Mouse (Mus musculus) forebrain, embryonic 12.5 days (tissue): ENCODE measurements at regions not wholly inside any gene's neighbourhood (a gene's known extent, or its start where the extent isn't known, plus 50 kb on each side); places are given as distances from the start of the nearest gene placed in this dataset.
A peak's percentile ranks its signal among the peaks of the same experiment; 100 is the strongest.

Experiments used
- ATAC-seq: fragments of 200-750 bp; cut with Nextera tagmentation; 2 replicates; pipeline ENCODE4 v1.8.0; 2017; ENCODE audit warnings: moderate TSS enrichment; ENCODE audit not compliant: low FRiP score
- H3K27ac ChIP-seq: fragments of 300-500 bp; sonication (generic); 2 replicates; pipeline ENCODE4 v1.5.1; 2016; ENCODE audit warnings: mild to moderate bottlenecking
- H3K27me3 ChIP-seq: fragments of 300-500 bp; sonication (generic); 2 replicates; pipeline ENCODE4 v1.6.1; 2016; ENCODE audit warnings: mild to moderate bottlenecking
- H3K36me3 ChIP-seq: fragments of 300-500 bp; sonication (generic); replicated peaks from 2 replicates; pipeline ENCODE4 v1.6.1; 2016; ENCODE audit warnings: mild to moderate bottlenecking
- H3K4me1 ChIP-seq: fragments of 300-500 bp; sonication (generic); 2 replicates; pipeline ENCODE4 v1.6.1; 2016
- H3K4me2 ChIP-seq: fragments of 300-500 bp; sonication (generic); 2 replicates; pipeline ENCODE4 v1.6.1; 2016; ENCODE audit warnings: mild to moderate bottlenecking, moderate library complexity
- H3K4me3 ChIP-seq: fragments of 300-500 bp; sonication (generic); replicated peaks from 2 replicates; pipeline ENCODE4 v1.5.1; 2016; ENCODE audit warnings: mild to moderate bottlenecking
- H3K9ac ChIP-seq: fragments of 300-500 bp; sonication (generic); 2 replicates; pipeline ENCODE4 v1.6.1; 2016; ENCODE audit warnings: mild to moderate bottlenecking
- H3K9me3 ChIP-seq: fragments of 300-500 bp; sonication (generic); 2 replicates; pipeline ENCODE4 v1.6.1; 2016
- WGBS: fragments of 180-500 bp; shearing (Covaris S2); methylation state at CpG from one replicate; pipeline ENCODE4 v1.1.7; 2016; 5-methylcytosine and 5-hydroxymethylcytosine counted together

GRCm38 (mm10) chr7:123059718-123060337, 63.9 kb upstream of the Tnrc6a start:
- H3K4me1 ChIP-seq: peaks cover 11% of the 10 kb centered on the region
- no peaks in the 10 kb centered on the region for H3K9me3 ChIP-seq
- H3K36me3 ChIP-seq: no peaks in the 10 kb centered on the region
- no peak overlapping the region for H3K4me2 ChIP-seq
- no peak overlapping the region for H3K9ac ChIP-seq
- H3K27ac ChIP-seq: no peak overlapping the region
- no peak for ATAC-seq
- peaks cover 21% of the 10 kb centered on the region for H3K27me3 ChIP-seq
- WGBS: 85% methylated on average over 9 of the region's 9 CpGs
- no peak overlapping the region for H3K4me3 ChIP-seq

GRCm38 (mm10) chr7:123063264-123064011, 60.2 kb upstream of the Tnrc6a start:
- peak; percentile 30; the same call in 1 of the 2 replicates for ATAC-seq
- H3K36me3 ChIP-seq: no peaks in the 10 kb centered on the region
- 0 out of 2 replicates have a peak overlapping the region, but pooled peaks have one; percentile 36 for H3K27ac ChIP-seq
- H3K9me3 ChIP-seq: 0 out of 2 replicates have a peak, but pooled peaks cover 6% of the 10 kb centered on the region
- H3K4me1 ChIP-seq: peaks cover 16% of the 10 kb centered on the region
- no peak overlapping the region for H3K9ac ChIP-seq
- peaks cover 53% of the 10 kb centered on the region for H3K27me3 ChIP-seq
- WGBS: 34% methylated on average over 13 of the region's 13 CpGs
- H3K4me2 ChIP-seq: peak overlapping the region; percentile 19
- no peak overlapping the region for H3K4me3 ChIP-seq

GRCm38 (mm10) chr7:123065951-123066351, 57.7 kb upstream of the Tnrc6a start:
- ATAC-seq: no peak
- Histone ChIP-seq H3K4me2 (no peak overlapping the region), H3K9me3 (0 out of 2 replicates have a peak, but pooled peaks cover 6% of the 10 kb centered on the region), H3K4me1 (peaks cover 33% of the 10 kb centered on the region), H3K27ac (no peak overlapping the region), H3K4me3 (no peak overlapping the region), H3K9ac (no peak overlapping the region), H3K36me3 (no peaks in the 10 kb centered on the region), H3K27me3 (peaks cover 61% of the 10 kb centered on the region)
- 92% methylated on average over 13 of the region's 13 CpGs for WGBS

GRCm38 (mm10) chr7:123067396-123067795, 56.3 kb upstream of the Tnrc6a start:
- Histone ChIP-seq H3K4me1 (peaks cover 33% of the 10 kb centered on the region), H3K9ac (no peak overlapping the region), H3K36me3 (no peaks in the 10 kb centered on the region), H3K4me3 (no peak overlapping the region), H3K4me2 (no peak overlapping the region), H3K27ac (no peak overlapping the region), H3K9me3 (0 out of 2 replicates have a peak, but pooled peaks cover 6% of the 10 kb centered on the region), H3K27me3 (peaks cover 68% of the 10 kb centered on the region)
- ATAC-seq: no peak
- WGBS: 84% methylated on average over 1 of the region's 1 CpGs

GRCm38 (mm10) chr7:123068241-123068640, 55.4 kb upstream of the Tnrc6a start:
- Histone ChIP-seq H3K4me2 (no peak overlapping the region), H3K9ac (no peak overlapping the region), H3K9me3 (0 out of 2 replicates have a peak, but pooled peaks cover 6% of the 10 kb centered on the region), H3K4me3 (no peak overlapping the region), H3K4me1 (peaks cover 27% of the 10 kb centered on the region), H3K36me3 (no peaks in the 10 kb centered on the region), H3K27me3 (peaks cover 68% of the 10 kb centered on the region), H3K27ac (no peak overlapping the region)
- ATAC-seq: no peak
- 43% methylated on average over 1 of the region's 1 CpGs for WGBS

- peak overlapping the region; percentile 8; the same call in 1 of the 2 replicates for H3K4me2 ChIP-seq
- peak overlapping the region; percentile 79 for H3K27ac ChIP-seq
- H3K4me1 ChIP-seq: peaks cover 22% of the 10 kb centered on the region
- no peak overlapping the region for H3K9ac ChIP-seq
- H3K27me3 ChIP-seq: peaks cover 63% of the 10 kb centered on the region
- peak; percentile 92 for ATAC-seq
- H3K9me3 ChIP-seq: 0 out of 2 replicates have a peak, but pooled peaks cover 6% of the 10 kb centered on the region
- WGBS: 13% methylated on average over 9 of the region's 9 CpGs
- no peak overlapping the region for H3K4me3 ChIP-seq
- H3K36me3 ChIP-seq: no peaks in the 10 kb centered on the region
Observed at GRCm38 (mm10) chr7:123068715-123069273, 54.9 kb upstream of the Tnrc6a start.

- Histone ChIP-seq H3K27ac (peak overlapping the region; percentile 79), H3K27me3 (peaks cover 66% of the 10 kb centered on the region), H3K9me3 (0 out of 2 replicates have a peak, but pooled peaks cover 6% of the 10 kb centered on the region), H3K4me1 (peaks cover 22% of the 10 kb centered on the region), H3K9ac (no peak overlapping the region), H3K4me2 (no peak overlapping the region), H3K4me3 (no peak overlapping the region), H3K36me3 (no peaks in the 10 kb centered on the region)
- ATAC-seq: peak; percentile 54
- under 1% methylated on average over 4 of the region's 4 CpGs for WGBS
Observed at GRCm38 (mm10) chr7:123069280-123069679, 54.4 kb upstream of the Tnrc6a start.

- Histone ChIP-seq H3K27me3 (peaks cover 59% of the 10 kb centered on the region), H3K9me3 (0 out of 2 replicates have a peak, but pooled peaks cover 6% of the 10 kb centered on the region), H3K4me2 (no peak overlapping the region), H3K4me3 (no peak overlapping the region), H3K27ac (no peak overlapping the region), H3K36me3 (no peaks in the 10 kb centered on the region), H3K4me1 (peaks cover 22% of the 10 kb centered on the region), H3K9ac (no peak overlapping the region)
- WGBS: 71% methylated on average over 4 of the region's 4 CpGs
- ATAC-seq: no peak
Observed at GRCm38 (mm10) chr7:123070861-123071260, 52.8 kb upstream of the Tnrc6a start.
